In genomic region chr2:157468130-157468796, GRCm38 (mm10) we compare ENCODE assay signal across 10 mouse cellular contexts. TPM values are rescaled to one million over a fixed set of nuclear protein-coding genes. Genes with fewer than 3 reads are reported as not detected.
DNase-seq lines count a peak whose midpoint lies in the region; ATAC-seq and TF ChIP-seq lines count a peak whose summit lies in the region.
"Had no signal": no experiment of that assay in that cellular context is flagged by ENCODE, and none has a peak within 500 bp of the region (broad histone marks: within the 10 kb centered on the region; RNA-seq: fewer than 3 reads in every experiment).

No protein-coding gene starts in this region.

- peak in 1 of 2 experiments; percentile 39 for DNase-seq in cerebellum, adult 2 months
- no peak for DNase-seq in midbrain, embryonic 11.5 days (ENCODE audit: low spot score, missing footprints)
- DNase-seq in splenic B cell, adult 2 months (ENCODE audit: low read depth, low spot score) = peak; percentile 49
- no peak for DNase-seq in layer of hippocampus, adult 9-10 months (ENCODE audit: low spot score)
- DNase-seq in adrenal gland, adult 8-10 months = no peak

- ATAC-seq in cerebellum, adult (ENCODE audit: insufficient number of reproducible peaks, low FRiP score, low TSS enrichment) = no peak
- no peak for ATAC-seq in midbrain, embryonic 16.5 days
- ATAC-seq in midbrain, embryonic 11.5 days (ENCODE audit: low FRiP score) = no peak
- peak; percentile 49; the same call in 1 of the 2 replicates for ATAC-seq in erythroid progenitor cell, adult 5-6 weeks (replicated peaks; ENCODE audit: low FRiP score, poor library complexity, severe bottlenecking)

- H3K4me1 ChIP-seq in cerebellum, adult 2 months (ENCODE audit: control insufficient read depth, insufficient read depth, low read length) = no peaks in the 10 kb centered on the region
- H3K4me1 ChIP-seq in midbrain, embryonic 16.5 days (ENCODE audit: control insufficient read depth, insufficient read depth, low read length) = peaks cover 34% of the 10 kb centered on the region
- H3K4me1 ChIP-seq in midbrain, embryonic 11.5 days (ENCODE audit: control insufficient read depth, insufficient read depth, low read length) = peaks cover 51% of the 10 kb centered on the region

- WGBS in cerebellum, adult 2 months = 72% methylated on average over 8 of the region's 8 CpGs
- 71% methylated on average over 8 of the region's 8 CpGs for WGBS in midbrain, embryonic 16.5 days
- 55% methylated on average over 8 of the region's 8 CpGs for WGBS in midbrain, embryonic 11.5 days

- 0 out of 2 replicates have a peak overlapping the region, but pooled peaks have one; percentile 7 for H3K9ac ChIP-seq in midbrain, embryonic 16.5 days (ENCODE audit: low read depth, low read length)
- H3K9ac ChIP-seq in midbrain, embryonic 11.5 days (ENCODE audit: low read length) = no peak overlapping the region
- H3K9ac ChIP-seq: hindbrain, embryonic 15.5 days had no signal

- no peaks in the 10 kb centered on the region for H3K9me3 ChIP-seq in midbrain, embryonic 16.5 days (replicated peaks; ENCODE audit: control insufficient read depth, low read length, poor library complexity, severe bottlenecking)
- no peaks in the 10 kb centered on the region for H3K9me3 ChIP-seq in midbrain, embryonic 11.5 days (ENCODE audit: control insufficient read depth, low read length)
- H3K9me3 ChIP-seq: hindbrain, embryonic 15.5 days had no signal

- peak; percentile 58; the same call in 1 of the 2 replicates for TF ChIP-seq CTCF in cerebellum, adult 2 months (IDR thresholded peaks at IDR 0.05; ENCODE audit: borderline replicate concordance, insufficient read depth, low read depth, low read length)

- peaks cover 22% of the 10 kb centered on the region for H3K36me3 ChIP-seq in midbrain, embryonic 16.5 days (ENCODE audit: control insufficient read depth, insufficient read depth, low read length)
- peaks cover 23% of the 10 kb centered on the region for H3K36me3 ChIP-seq in midbrain, embryonic 11.5 days (ENCODE audit: control insufficient read depth, insufficient read depth, low read length)
- no peaks in the 10 kb centered on the region for H3K36me3 ChIP-seq in splenic B cell, adult 2 months (ENCODE audit: control insufficient read depth, insufficient read depth, low read length, poor library complexity, severe bottlenecking)

- no peak overlapping the region for H3K4me3 ChIP-seq in cerebellum, adult 2 months (replicated peaks; ENCODE audit: insufficient read depth, low read depth, low read length)
- no peak overlapping the region for H3K4me3 ChIP-seq in midbrain, embryonic 16.5 days (ENCODE audit: low read depth, low read length)
- H3K4me3 ChIP-seq in midbrain, embryonic 11.5 days (ENCODE audit: low read depth, low read length) = no peak overlapping the region
- H3K4me3 ChIP-seq: hindbrain, embryonic 15.5 days had no signal

- H3K27me3 ChIP-seq in cerebellum, adult 2 months (ENCODE audit: control insufficient read depth, insufficient read depth, low read length) = no peaks in the 10 kb centered on the region
- H3K27me3 ChIP-seq in midbrain, embryonic 16.5 days (ENCODE audit: control insufficient read depth, insufficient read depth, low read depth, low read length) = no peaks in the 10 kb centered on the region
- no peaks in the 10 kb centered on the region for H3K27me3 ChIP-seq in midbrain, embryonic 11.5 days (ENCODE audit: control insufficient read depth, insufficient read depth, low read length)
- H3K27me3 ChIP-seq in splenic B cell, adult 2 months (ENCODE audit: control insufficient read depth, insufficient read depth, low read length, poor library complexity, severe bottlenecking) = no peaks in the 10 kb centered on the region
- H3K27me3 ChIP-seq: hindbrain, embryonic 15.5 days had no signal

- no peak overlapping the region for H3K4me2 ChIP-seq in midbrain, embryonic 16.5 days (ENCODE audit: low read length)
- no peak overlapping the region for H3K4me2 ChIP-seq in midbrain, embryonic 11.5 days
- H3K4me2 ChIP-seq: hindbrain, embryonic 15.5 days had no signal

- H3K27ac ChIP-seq in cerebellum, adult 2 months (ENCODE audit: insufficient read depth, low read length) = no peak overlapping the region
- no peak overlapping the region; the same call in 1 of the 2 replicates for H3K27ac ChIP-seq in midbrain, embryonic 16.5 days (ENCODE audit: low read length)
- no peak overlapping the region for H3K27ac ChIP-seq in midbrain, embryonic 11.5 days (ENCODE audit: low read depth, low read length)
- H3K27ac ChIP-seq: hindbrain, embryonic 15.5 days; macrophage had no signal

- TF ChIP-seq POLR2A in cerebellum, adult 2 months (IDR thresholded peaks at IDR 0.05; ENCODE audit: borderline replicate concordance, insufficient read depth, low read length) = no peak

RNA-seq across cellular contexts. Expression of gene Src, which starts 50.0 kb away (rescaled TPM):
- 47.0 and 48.3 TPM in 2 replicates for polyA plus RNA-seq in cerebellum, adult 2 months (2012; rRNA removed)
- polyA plus RNA-seq in midbrain, embryonic 16.5 days (2015; fragmentation: Nextera tagmentation; extraction: Ambion mirVana) = 32.5 and 33.2 TPM in 2 replicates
- polyA plus RNA-seq in midbrain, embryonic 11.5 days (2014; fragmentation: Nextera tagmentation; extraction: Ambion mirVana) = 11.2 and 14.0 TPM in 2 replicates
- 0.36 and 0.42 TPM in 2 replicates for total RNA-seq in erythroid progenitor cell, adult 5-6 weeks (2015; ENCODE audit: low replicate concordance)
- total RNA-seq in erythroid progenitor cell, adult 5-6 weeks (2017; ENCODE audit: low replicate concordance) = 0.39 and 1.1 TPM in 2 replicates
- 10 to 100 TPM; 18.3 to 32.9 (median 24.8) TPM for total RNA-seq in adrenal gland, adult 8-10 months (2022)
